Mouse (Mus musculus) skeletal muscle tissue, adult 2 months (tissue): ENCODE data around the gene Prkn.

Source experiments
- DNase-seq: peaks from one replicate; pipeline ENCODE4 v3.0.0-alpha.2; 2012; ENCODE audit warnings: low read depth, low spot score

Gene Prkn

DNA sequence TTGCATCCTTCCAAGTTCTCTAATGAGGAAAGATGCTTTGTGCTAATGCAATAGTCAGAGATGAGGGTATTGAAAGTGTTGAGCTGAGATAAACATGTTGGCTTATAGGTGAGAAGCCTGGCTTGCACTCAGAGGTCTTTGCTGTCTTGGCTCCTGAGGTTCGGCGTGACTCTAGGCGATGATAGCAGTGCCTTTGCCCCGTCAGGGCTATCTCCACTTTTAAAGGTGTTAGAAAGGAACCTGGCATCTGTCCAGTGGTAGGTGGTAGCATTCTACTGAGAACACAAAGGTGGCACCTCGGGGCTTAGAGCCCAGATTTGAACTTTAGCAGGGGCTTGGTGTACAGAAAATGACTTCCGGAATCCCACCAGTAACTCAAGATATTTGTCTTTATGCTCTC lies 554.4 kb downstream of the Prkn start:
- no peak for DNase-seq

DNA sequence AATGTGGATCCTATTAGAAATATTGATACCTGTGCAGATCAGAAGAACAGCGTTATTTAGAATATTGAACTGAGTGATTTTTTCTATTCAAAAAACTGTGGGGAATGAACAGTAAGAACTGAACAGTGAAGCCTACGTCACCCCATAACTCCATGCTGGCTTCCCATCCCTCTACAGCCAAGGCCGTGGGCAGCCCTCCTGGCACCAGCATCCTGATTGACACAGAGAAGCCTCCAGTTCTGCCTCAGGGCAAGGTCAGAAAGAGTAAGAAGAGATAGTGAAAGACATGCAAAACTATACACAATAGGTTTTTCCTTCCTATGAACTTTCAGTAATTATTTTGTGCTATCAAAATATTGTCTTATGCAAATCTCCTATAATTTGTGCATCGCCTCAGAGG lies 557.5 kb downstream of the Prkn start:
- DNase-seq: no peak

DNA sequence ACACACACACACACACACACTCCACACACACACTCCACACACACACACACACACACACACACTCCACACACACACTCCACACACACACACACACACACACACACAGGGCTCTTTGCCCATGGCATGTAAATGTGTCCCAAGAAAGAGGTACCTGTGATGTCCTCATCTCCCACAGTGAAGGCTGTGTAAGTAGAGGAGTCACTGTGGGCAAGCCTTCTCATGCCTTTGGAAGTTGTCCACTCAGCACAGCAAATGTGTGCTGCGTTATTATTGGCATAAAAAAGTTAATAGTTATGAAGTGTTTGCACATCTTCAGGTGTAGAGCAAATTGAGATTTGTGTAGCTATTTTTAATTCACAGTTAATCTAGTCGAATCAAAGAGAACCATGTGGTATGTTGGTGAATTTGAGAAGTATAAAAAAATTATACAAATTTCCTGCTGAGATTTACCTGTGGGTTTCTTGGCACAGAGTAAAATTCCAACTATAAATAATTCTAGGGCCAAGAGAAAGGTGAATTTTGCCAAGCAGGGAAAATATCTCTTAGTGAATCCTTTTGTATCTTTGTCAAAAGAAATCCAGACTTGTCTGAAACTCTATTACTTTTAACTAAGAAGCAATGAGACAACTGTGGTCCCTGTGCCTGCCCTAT lies 562.2 kb downstream of the Prkn start:
- DNase-seq: no peak

DNA sequence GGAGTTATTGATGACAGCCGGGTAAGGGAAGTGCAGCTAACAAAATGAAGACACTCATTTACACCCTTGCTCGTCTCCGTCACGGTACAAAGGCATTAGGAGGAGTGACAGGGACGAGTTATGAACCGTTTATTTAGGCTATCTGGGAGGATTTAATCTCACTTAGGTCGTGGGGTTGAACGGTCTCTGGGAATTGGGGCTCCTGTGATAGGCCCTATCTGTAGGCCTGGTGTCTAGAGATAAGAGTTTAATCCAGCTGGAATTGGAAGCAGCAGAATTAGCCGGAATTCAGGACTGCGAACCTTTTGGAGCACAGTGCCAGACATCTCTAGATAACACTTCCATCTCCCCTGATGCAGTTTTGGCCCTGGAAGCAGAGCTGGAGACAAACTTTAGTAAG lies 571.2 kb downstream of the Prkn start:
- no peak for DNase-seq

DNA sequence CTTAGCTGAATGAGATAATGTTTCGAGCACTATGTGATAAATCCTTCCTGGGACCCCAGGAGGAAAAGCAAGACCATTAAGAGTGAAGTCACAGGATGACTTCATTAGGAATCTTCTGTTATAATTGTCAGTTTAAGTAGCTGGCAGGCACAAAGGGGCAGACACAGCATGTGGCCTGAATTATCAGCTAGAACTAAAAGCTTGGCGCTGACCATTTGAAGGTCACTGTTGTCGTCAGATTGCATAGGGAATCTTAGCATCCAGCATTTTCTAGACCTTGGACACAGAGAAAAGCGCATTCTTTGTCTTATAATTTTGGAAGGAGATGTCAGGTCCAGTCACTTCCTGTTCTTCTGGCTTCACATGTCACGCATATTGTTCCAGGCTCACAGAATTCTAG lies 573.5 kb downstream of the Prkn start:
- DNase-seq: no peak

DNA sequence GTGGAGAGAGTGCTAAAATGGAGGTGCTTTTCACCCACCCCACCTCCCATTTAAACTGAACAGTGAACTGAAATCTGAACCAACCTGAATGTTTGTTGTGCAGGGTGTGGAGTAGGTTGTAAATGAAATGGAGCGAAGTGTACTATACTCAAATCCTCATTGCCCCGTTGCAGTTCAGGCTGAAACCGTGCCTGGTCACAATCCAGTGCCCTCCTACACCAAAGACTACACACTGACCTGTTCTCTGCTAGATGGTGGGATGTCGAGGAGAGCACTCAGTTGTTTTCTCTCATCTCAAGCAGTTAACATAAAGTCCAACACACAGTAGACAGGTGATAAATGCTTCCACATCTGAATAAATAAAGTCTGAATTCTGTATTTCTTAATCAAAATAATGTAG lies 574.1 kb downstream of the Prkn start:
- no peak for DNase-seq

DNA sequence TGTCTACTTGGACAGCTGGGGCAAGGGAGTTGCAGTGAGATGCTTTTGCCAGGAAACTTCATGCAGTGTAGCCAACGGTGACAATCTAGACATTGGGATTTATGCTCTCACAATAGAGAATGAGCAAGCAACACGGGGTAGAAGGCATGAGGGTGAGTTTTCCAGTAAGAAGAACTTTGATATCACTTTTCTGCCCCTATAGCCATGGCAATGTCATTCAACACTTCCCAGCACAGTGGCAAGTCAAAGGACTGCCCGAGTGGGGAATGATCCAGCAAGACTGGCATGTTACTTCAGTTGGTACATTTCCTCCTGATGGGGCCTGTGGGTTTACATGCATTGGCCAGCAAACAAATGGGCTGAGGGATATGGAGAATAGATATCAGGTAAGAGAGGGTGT lies 577.0 kb downstream of the Prkn start:
- DNase-seq: no peak

DNA sequence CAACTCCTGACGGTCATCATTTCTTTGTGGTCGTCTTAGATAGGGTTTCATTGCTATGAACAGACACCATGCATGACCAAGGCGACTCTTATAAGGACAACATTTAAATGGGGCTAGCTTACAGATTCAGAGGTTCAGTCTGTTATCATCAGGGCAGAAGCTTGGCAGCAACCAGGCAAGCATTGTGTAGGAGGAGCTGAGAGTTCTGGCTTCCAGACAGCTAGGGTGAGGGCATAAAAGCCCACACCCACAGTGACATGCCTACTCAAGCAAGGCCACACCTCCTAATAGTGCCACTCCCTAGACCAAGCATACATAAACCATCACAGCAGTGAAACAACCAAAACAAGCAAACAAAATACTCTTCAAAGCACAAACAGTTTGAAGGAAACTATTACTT lies 579.3 kb downstream of the Prkn start:
- DNase-seq: no peak

DNA sequence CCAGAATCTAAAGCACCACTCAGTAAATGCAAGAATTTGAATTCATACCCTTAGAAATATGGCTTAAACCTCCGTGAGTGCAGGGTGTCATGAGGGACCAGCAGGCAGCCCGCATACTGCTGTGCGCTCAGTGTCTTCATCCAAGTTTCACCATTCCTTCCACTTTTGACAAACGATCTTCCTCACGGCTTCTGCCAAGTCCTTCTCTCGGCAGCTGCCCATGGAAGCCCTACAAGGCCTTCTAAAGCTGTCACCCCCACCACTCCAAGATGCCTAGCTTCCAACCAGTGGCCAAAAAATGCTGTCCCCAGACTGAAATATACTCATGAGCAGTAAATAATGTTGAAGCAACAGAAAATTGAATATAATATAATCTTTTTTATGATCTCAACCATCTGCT lies 580.7 kb downstream of the Prkn start:
- DNase-seq: no peak

DNA sequence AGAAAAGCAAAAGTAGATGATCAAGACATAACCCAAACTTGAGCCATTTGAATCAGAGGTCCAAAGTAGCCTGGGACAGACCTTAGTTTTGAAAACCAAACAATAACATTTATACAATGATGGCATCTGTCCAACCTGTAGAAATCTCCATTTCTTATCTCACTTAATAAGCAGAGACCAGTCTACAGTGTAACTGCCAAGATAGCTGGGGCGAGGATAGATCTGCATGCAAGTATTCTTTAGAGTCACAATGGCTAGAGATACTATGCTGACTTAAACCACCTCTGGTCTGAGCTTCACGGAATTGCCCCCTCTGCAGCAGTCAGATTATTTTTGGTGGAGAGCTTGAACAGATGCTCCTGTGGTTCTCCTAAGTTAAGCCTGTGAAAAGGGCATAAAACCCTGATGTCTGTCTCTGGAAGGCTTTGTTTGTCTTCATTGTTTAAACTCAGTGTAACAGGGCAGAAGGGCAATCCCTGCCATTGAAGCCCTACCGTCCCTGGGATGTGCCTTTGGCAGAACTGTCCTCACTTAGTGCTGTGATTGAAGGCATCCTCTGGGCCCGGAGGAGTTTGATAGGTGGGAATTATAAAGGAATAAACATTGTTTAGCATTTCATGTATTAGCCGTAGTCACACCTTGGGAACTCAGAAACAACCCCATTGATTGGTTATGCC lies 581.2 kb downstream of the Prkn start:
- no peak for DNase-seq

DNA sequence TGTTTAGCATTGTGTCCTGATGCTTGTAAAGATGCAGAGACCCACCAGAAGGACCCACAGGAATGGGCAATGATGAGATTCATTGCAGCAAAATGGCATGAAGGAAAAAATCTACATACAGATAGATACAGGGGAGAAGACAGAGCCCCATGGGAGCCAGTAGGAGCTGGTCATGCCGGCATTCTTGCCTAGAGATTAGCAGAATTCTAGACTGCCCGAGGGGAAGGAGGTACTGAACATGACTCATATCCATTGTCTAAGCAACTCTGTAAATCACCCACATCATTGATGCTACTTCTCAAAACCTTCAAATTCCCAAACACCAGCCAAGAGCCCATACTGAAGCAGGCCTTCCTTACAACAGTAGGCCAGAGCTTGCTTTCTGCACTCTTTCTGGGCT lies 591.1 kb downstream of the Prkn start:
- no peak for DNase-seq

DNA sequence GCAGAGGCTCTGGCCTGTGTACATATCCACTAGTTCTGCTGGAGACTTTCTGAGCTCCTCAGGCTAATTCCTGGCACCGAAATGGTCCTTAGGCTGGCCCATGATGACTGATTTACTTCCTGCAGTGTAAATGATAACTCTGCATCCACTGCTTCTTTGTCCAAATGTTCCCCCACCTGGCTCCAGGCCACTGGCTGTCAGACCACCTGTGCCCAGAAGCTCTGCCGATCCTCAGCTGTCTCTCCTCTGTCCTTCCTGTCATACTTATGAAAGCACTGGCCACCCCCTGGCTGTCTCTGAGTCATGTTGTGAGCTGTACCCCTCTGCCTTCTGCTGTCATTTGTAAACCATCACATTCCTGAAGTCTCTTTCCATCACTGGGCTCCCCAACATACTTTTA lies 592.4 kb downstream of the Prkn start:
- DNase-seq: no peak

DNA sequence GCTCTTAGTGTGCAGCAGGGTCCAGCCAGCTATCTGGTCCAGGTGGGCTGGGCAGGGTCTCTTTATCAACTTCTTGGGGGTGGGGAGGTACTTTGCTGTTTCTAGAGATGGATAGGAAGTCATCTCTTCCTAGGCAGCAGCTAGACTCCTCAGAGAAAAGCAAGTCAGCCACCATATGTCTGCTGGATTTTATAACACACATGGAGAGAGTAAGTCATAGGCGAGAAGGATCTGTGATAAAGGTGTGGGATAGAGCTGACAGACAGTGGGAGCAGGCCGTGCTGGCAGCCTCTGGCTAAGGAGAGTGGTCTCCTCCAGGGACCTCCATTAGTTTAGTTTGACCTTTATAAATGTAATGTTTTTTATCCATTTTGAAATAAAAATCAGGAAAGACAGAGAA lies 622.5 kb downstream of the Prkn start:
- no peak for DNase-seq

DNA sequence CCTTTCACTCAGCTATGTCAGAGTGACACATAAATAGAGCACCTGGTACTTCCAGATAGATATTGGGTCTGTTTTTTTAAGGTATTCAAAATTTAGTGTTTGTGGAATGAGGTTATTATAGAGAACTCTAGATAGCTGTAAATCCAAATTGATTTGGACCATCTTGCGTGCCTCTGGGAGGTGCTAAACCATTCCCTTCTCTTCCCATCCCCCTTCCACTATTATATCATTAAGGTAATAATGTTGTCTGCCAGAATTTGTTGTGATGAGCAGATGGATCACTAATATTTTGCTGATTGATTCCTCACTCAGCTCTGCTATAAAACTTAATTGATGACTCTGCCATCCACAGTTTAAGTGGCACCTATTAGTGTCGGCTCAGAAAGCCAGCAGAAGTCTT lies 625.9 kb downstream of the Prkn start:
- DNase-seq: no peak

DNA sequence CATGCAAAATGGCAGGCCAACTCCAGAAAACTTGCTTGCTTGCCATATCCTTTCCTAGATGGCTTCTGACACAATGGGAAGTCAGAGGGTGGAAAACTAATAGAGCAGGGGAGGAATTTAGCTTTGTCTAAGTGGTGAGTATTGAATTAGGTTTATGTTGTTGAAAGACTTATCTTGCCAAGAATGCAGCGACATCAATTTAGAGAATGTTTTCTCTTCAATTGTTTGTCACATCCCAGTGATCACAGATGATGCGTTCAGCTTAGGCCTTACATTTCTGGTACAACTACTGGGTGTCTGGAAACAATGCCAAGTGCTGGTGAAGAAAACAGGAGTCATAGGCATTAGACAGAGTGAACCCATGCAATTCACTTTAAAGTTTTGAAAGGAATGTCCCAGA lies 628.4 kb downstream of the Prkn start:
- no peak for DNase-seq

DNA sequence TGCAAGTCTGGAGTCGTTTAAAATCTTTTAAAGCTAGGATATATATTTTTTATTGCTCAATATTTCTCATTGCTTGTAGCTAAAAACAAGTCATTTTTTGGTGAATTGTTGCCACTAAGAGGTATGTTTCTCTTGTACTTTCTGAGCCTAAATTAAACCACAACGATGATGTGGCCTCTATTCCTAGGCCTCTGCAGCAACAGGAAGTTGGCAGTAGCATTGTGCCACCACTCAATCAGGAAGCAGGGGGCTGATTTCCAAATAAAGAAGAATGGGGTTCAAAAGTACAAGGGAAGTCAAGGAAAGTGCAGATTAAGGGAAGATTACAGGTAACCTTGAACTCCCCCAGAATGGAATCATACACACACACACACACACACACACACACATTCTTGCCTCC lies 642.8 kb downstream of the Prkn start:
- no peak for DNase-seq

DNA sequence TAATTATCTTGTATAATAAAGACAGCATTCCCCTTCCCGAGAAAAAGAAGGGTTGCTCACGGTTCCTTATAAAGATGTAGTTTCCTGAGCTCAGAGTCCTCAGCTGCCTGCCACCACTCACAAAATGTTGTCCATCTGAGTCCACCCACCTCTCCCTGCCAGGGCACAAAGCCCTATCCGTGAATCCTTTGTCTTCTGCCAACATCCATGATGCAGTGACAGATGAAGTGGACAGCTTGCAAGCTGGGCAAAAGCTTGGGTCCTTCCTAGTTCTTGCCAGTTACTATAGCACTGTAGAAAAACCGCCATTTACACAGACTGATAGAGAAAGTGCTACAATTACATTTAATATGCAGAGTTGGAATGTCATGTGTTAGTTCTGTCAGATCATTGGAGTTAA lies 649.9 kb downstream of the Prkn start:
- no peak for DNase-seq

DNA sequence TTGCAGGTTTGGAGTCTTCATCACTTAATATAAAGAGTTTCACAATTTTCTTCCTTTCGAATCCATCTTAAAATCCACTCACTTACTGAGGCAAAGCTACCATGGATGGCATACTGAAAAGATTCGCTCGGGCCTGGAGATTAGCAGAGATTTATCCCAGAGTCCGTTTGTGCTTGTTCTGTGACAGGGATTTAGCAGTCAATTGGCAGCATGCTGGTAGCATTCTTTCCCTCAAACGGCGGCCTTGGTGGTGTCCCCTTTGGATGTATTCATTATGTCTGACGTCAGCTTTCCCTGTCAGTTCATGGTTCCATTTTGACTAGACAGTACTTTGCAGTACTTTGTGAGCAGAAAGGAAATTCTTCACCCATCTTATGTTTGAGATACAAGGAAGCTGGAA lies 662.4 kb downstream of the Prkn start:
- no peak for DNase-seq

DNA sequence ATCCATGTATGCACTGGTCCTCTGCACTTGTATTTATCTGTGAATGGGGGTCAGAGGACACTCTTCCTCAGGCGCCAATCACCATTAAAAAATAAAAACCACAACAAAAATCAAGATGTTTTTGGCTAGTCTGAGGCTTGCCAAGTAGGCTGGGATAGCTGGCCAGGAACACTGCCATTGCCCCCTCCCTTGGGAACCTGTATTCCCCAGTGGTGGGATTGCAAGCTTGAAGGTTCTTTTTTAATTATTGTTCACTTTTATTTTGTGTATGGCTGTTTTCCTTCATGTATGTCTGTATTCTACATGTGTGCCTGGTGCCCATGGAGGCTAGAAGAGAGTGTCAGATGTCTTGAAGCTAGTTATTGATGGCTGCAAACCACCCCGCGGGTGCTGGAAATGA lies 664.3 kb downstream of the Prkn start:
- DNase-seq: no peak

DNA sequence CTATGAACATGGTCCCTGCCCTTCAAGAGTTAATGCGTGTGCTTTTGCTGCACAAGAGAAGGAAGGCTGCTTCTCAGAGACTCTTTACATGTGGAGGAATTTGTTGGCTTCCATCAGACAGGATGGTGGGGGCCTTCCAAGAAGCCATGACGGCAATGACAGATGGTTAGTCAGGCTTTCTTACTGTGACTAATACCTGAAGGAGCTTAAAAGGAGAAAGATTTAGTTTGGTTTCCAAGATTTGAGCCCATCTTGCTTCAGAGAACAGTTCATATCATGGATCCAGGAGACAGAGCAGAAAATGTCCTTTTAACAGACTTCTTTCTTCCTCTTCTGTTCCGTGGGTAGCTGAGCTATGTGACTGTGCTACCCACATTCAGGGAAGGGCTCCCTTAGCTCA lies 666.9 kb downstream of the Prkn start:
- DNase-seq: no peak

DNA sequence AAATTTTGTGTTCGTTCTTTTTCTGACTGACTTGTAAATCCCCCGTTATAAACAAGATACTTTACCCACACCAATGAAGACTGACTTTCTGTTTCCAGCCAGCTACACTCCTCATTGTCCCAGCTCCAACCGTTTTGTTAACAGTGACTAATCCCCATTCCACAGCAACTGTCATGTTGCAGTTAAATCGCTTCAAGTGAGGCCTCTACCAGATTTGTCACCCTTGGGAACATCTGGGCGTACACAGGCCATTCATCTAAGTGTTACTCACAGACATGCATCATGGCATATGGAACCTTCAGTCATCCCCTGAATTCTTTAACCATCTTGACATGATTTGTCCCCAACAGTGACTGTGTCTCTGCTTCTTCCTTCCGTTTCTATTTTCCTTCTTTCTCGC lies 669.9 kb downstream of the Prkn start:
- no peak for DNase-seq

DNA sequence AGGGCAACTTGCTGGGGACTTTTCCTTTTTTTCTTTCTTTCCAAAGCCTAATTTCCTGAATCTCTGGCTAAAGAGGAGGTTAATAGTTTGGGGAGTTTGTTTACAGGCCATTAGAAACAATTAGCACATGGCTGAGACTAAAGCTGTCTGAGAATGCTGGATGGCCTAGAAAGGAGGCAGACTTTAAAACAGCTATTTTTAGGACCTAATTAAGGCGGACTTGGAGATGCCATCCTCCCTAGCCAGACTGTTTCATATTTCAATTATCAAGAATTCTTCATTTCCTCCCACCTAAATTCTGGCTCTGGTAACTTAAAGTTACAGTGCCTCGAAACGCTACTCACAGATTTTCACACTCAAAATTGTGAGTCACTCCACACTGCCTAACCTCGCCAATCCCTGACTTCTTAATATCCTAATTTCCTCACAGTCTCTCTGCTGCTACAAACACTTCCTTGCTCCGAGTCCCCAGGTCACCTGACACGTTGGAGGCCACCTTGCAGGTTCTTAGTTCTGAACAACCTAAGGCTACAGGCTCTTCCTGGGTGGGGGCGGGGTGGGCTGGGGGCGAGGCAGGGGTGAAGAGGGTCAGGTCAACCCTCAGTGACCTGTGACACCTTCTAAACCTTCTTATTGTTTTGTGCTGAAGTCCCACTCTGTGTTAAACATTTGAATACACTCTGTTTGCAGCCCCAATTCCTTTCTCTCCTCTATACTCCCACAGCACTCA lies 674.0 kb downstream of the Prkn start:
- no peak for DNase-seq

DNA sequence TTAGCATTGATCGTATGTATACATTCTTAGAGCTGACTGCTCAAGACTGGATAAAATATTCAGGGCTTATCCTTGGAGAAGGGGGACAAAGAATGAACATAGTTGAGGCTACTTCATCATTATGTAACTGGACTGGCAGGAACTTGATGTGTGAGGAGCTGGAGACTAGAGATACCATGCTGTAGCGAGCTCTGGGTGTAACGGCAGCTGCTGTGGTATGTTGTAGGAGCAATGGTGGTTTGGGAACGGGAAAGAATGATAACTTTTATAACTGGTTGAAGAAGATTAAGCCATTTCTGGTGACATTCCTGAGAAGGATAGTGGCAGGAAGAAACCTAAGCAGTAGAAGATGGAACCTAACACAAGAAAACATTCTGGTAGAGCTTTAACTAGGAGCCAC lies 675.4 kb downstream of the Prkn start:
- no peak for DNase-seq
